Mouse (Mus musculus): ENCODE measurements around the gene Nin. TPM values are rescaled to one million over a fixed set of nuclear protein-coding genes. Genes with fewer than 3 reads are reported as not detected.

Gene Nin
- polyA plus RNA-seq, 1 experiment from 2014 or later = 6.6 TPM

- Histone ChIP-seq H3K9me3 (replicated peaks) (no peaks in the 10 kb centered on the region), H3K4me3 (no peak overlapping the region), H3K4me2 (no peak overlapping the region), H3K27ac (no peak overlapping the region), H3K9ac (no peak overlapping the region), H3K36me3 (no peaks in the 10 kb centered on the region), H3K4me1 (replicated peaks) (peaks cover 4% of the 10 kb centered on the region), H3K27me3 (no peaks in the 10 kb centered on the region)
- ATAC-seq (replicated peaks; ENCODE audit: insufficient number of reproducible peaks, insufficient read depth, low FRiP score, low read depth) = no peak
- 88% methylated on average over 5 of the region's 5 CpGs for WGBS
These were observed 27.6 kb upstream of the Nin start for GRCm38 (mm10) chr12:70140993-70141576.

GRCm38 (mm10) chr12:70140542-70140941 is 27.0 kb upstream of the Nin start:
- Histone ChIP-seq H3K4me3 (no peak overlapping the region), H3K9me3 (replicated peaks) (no peaks in the 10 kb centered on the region), H3K36me3 (no peaks in the 10 kb centered on the region), H3K27ac (no peak overlapping the region), H3K4me2 (no peak overlapping the region), H3K4me1 (replicated peaks) (peaks cover 4% of the 10 kb centered on the region), H3K9ac (no peak overlapping the region), H3K27me3 (no peaks in the 10 kb centered on the region)
- 86% methylated on average over 5 of the region's 5 CpGs for WGBS
- no peak for ATAC-seq (replicated peaks; ENCODE audit: insufficient number of reproducible peaks, insufficient read depth, low FRiP score, low read depth)

- Histone ChIP-seq H3K9ac (no peak overlapping the region), H3K4me1 (replicated peaks) (peaks cover 4% of the 10 kb centered on the region), H3K36me3 (no peaks in the 10 kb centered on the region), H3K27me3 (no peaks in the 10 kb centered on the region), H3K4me2 (no peak overlapping the region), H3K27ac (no peak overlapping the region), H3K4me3 (no peak overlapping the region), H3K9me3 (replicated peaks) (no peaks in the 10 kb centered on the region)
- 68% methylated on average over 4 of the region's 4 CpGs for WGBS
- no peak for ATAC-seq (replicated peaks; ENCODE audit: insufficient number of reproducible peaks, insufficient read depth, low FRiP score, low read depth)
These were observed 26.4 kb upstream of the Nin start for GRCm38 (mm10) chr12:70139871-70140270.

- Histone ChIP-seq H3K4me1 (replicated peaks) (no peaks in the 10 kb centered on the region), H3K27me3 (no peaks in the 10 kb centered on the region), H3K4me3 (no peak overlapping the region), H3K4me2 (no peak overlapping the region), H3K9ac (no peak overlapping the region), H3K9me3 (replicated peaks) (no peaks in the 10 kb centered on the region), H3K36me3 (no peaks in the 10 kb centered on the region), H3K27ac (no peak overlapping the region)
- 68% methylated on average over 9 of the region's 9 CpGs for WGBS
- no peak for ATAC-seq (replicated peaks; ENCODE audit: insufficient number of reproducible peaks, insufficient read depth, low FRiP score, low read depth)
These were observed 24.1 kb upstream of the Nin start for GRCm38 (mm10) chr12:70137626-70138025.

- no peak overlapping the region for H3K9ac ChIP-seq
- no peaks in the 10 kb centered on the region for H3K36me3 ChIP-seq
- no peak overlapping the region for H3K27ac ChIP-seq
- ATAC-seq (replicated peaks; ENCODE audit: insufficient number of reproducible peaks, insufficient read depth, low FRiP score, low read depth) = no peak
- no peaks in the 10 kb centered on the region for H3K27me3 ChIP-seq
- H3K4me3 ChIP-seq = no peak overlapping the region
- no peaks in the 10 kb centered on the region for H3K4me1 ChIP-seq (replicated peaks)
- H3K9me3 ChIP-seq (replicated peaks) = no peaks in the 10 kb centered on the region
- H3K4me2 ChIP-seq = no peak overlapping the region
- 70% methylated on average over 4 of the region's 4 CpGs for WGBS
These were observed 23.6 kb upstream of the Nin start for GRCm38 (mm10) chr12:70137095-70137494.

- Histone ChIP-seq H3K27me3 (no peaks in the 10 kb centered on the region), H3K4me1 (replicated peaks) (peaks cover under 1% of the 10 kb centered on the region; the same call in 1 of the 2 replicates), H3K9me3 (replicated peaks) (no peaks in the 10 kb centered on the region), H3K36me3 (no peaks in the 10 kb centered on the region), H3K9ac (no peak overlapping the region), H3K4me2 (peak overlapping the region; percentile 18; the same call in 1 of the 2 replicates), H3K27ac (no peak overlapping the region; the same call in 1 of the 2 replicates), H3K4me3 (no peak overlapping the region)
- no peak for ATAC-seq (replicated peaks; ENCODE audit: insufficient number of reproducible peaks, insufficient read depth, low FRiP score, low read depth)
- WGBS = 53% methylated on average over 12 of the region's 12 CpGs
These were observed 22.8 kb upstream of the Nin start for GRCm38 (mm10) chr12:70136185-70136756.

- WGBS = 86% methylated on average over 20 of the region's 20 CpGs
- Histone ChIP-seq H3K9ac (no peak overlapping the region), H3K4me2 (no peak overlapping the region), H3K4me1 (replicated peaks) (peaks cover 5% of the 10 kb centered on the region; the same call in 1 of the 2 replicates), H3K27me3 (no peaks in the 10 kb centered on the region), H3K27ac (no peak overlapping the region), H3K9me3 (replicated peaks) (no peaks in the 10 kb centered on the region), H3K4me3 (no peak overlapping the region), H3K36me3 (no peaks in the 10 kb centered on the region)
- ATAC-seq (replicated peaks; ENCODE audit: insufficient number of reproducible peaks, insufficient read depth, low FRiP score, low read depth) = no peak
These were observed 21.2 kb upstream of the Nin start for GRCm38 (mm10) chr12:70134627-70135235.

- Histone ChIP-seq H3K4me2 (peak overlapping the region; percentile 52), H3K9ac (0 out of 2 replicates have a peak overlapping the region, but pooled peaks have one; percentile 21), H3K4me3 (peak overlapping the region; percentile 25), H3K27me3 (no peaks in the 10 kb centered on the region), H3K4me1 (replicated peaks) (peaks cover 5% of the 10 kb centered on the region), H3K9me3 (replicated peaks) (no peaks in the 10 kb centered on the region), H3K27ac (no peak overlapping the region), H3K36me3 (no peaks in the 10 kb centered on the region)
- WGBS = 41% methylated on average over 20 of the region's 20 CpGs
- ATAC-seq (replicated peaks; ENCODE audit: insufficient number of reproducible peaks, insufficient read depth, low FRiP score, low read depth) = no peak
These were observed 17.6 kb upstream of the Nin start for GRCm38 (mm10) chr12:70131042-70131675.

GRCm38 (mm10) chr12:70129105-70129504 is 15.6 kb upstream of the Nin start:
- H3K4me2 ChIP-seq = no peak overlapping the region
- H3K4me3 ChIP-seq = no peak overlapping the region
- no peak overlapping the region for H3K9ac ChIP-seq
- no peaks in the 10 kb centered on the region for H3K9me3 ChIP-seq (replicated peaks)
- no peaks in the 10 kb centered on the region for H3K36me3 ChIP-seq
- no peaks in the 10 kb centered on the region for H3K27me3 ChIP-seq
- no peak overlapping the region for H3K27ac ChIP-seq
- H3K4me1 ChIP-seq (replicated peaks) = peaks cover 5% of the 10 kb centered on the region
- WGBS = 26% methylated on average over 5 of the region's 5 CpGs
- no peak for ATAC-seq (replicated peaks; ENCODE audit: insufficient number of reproducible peaks, insufficient read depth, low FRiP score, low read depth)

- H3K4me2 ChIP-seq = no peak overlapping the region
- 79% methylated on average over 4 of the region's 4 CpGs for WGBS
- no peaks in the 10 kb centered on the region for H3K27me3 ChIP-seq
- no peaks in the 10 kb centered on the region for H3K36me3 ChIP-seq
- no peaks in the 10 kb centered on the region for H3K9me3 ChIP-seq (replicated peaks)
- no peak overlapping the region for H3K4me3 ChIP-seq
- peaks cover 5% of the 10 kb centered on the region for H3K4me1 ChIP-seq (replicated peaks)
- no peak for ATAC-seq (replicated peaks; ENCODE audit: insufficient number of reproducible peaks, insufficient read depth, low FRiP score, low read depth)
- H3K27ac ChIP-seq = no peak overlapping the region
- H3K9ac ChIP-seq = no peak overlapping the region
These were observed 13.1 kb upstream of the Nin start for GRCm38 (mm10) chr12:70126626-70127025.

GRCm38 (mm10) chr12:70119552-70119951 is 6.0 kb upstream of the Nin start:
- WGBS = 40% methylated on average over 2 of the region's 2 CpGs
- Histone ChIP-seq H3K9ac (no peak overlapping the region), H3K4me2 (no peak overlapping the region), H3K27ac (no peak overlapping the region), H3K9me3 (replicated peaks) (no peaks in the 10 kb centered on the region), H3K36me3 (no peaks in the 10 kb centered on the region), H3K4me1 (replicated peaks) (no peaks in the 10 kb centered on the region), H3K27me3 (no peaks in the 10 kb centered on the region), H3K4me3 (no peak overlapping the region)
- no peak for ATAC-seq (replicated peaks; ENCODE audit: insufficient number of reproducible peaks, insufficient read depth, low FRiP score, low read depth)

Data from heart, embryonic 15.5 days (tissue).